Mouse (Mus musculus): ENCODE results near the gene Eif4g3. TPM values are rescaled to one million over a fixed set of nuclear protein-coding genes. Genes with fewer than 3 reads are reported as not detected.

The Eif4g3 gene
- polyA plus RNA-seq, 1 experiment from 2014 or later: 35.4 TPM

- Histone ChIP-seq H3K9me3 (ENCODE audit: control insufficient read depth, low read length) (no peaks in the 10 kb centered on the region), H3K4me3 (ENCODE audit: low read depth, low read length) (no peak overlapping the region), H3K27me3 (replicated peaks; ENCODE audit: control insufficient read depth, insufficient read depth, low read length) (no peaks in the 10 kb centered on the region), H3K9ac (ENCODE audit: low read depth, low read length) (no peak overlapping the region), H3K27ac (replicated peaks; ENCODE audit: low read depth, low read length) (no peak overlapping the region), H3K4me2 (ENCODE audit: low read depth, low read length) (no peak overlapping the region), H3K4me1 (ENCODE audit: control insufficient read depth, insufficient read depth, low read length) (no peaks in the 10 kb centered on the region), H3K36me3 (ENCODE audit: control insufficient read depth, insufficient read depth, low read length) (peaks cover 46% of the 10 kb centered on the region)
- ATAC-seq (ENCODE audit: low read depth): no peak
- 87% methylated on average over 11 of the region's 11 CpGs for WGBS
- no peak for DNase-seq (ENCODE audit: low spot score)
Observed at GRCm38 (mm10) chr4:138064882-138065592, 72.2 kb downstream of the Eif4g3 start.

DNA sequence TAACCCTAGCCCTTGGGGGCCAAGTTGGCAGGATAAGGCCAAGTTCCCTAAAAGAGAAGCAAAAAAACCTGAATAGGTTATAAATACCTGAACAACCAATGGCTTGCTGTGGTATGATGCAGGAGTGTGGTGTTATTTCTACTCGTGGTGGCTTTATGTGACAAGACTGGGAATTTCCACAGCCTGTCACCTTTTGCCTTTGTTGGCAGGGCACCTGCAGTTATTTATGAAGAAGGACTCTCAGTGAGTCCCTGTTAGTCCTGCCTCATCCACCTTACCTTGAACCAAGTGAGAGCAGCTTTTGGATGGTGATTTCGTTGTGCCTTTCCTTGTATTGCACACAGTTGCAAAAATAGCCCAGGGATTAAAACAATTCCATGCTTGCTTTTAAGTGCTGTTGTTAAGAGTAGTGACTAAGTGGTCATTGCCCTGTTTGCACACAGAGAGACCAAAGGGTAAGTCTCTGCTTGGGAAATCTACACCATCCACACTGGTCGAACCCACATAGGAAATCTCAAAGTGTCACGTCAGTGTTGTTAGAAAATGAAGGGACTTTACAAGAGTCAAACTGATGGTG is 72.9 kb downstream of the Eif4g3 start:
- DNase-seq (ENCODE audit: low spot score) (no peak), ATAC-seq (ENCODE audit: low read depth) (no peak)
- Histone ChIP-seq H3K27ac (replicated peaks; ENCODE audit: low read depth, low read length) (no peak overlapping the region), H3K36me3 (ENCODE audit: control insufficient read depth, insufficient read depth, low read length) (peaks cover 49% of the 10 kb centered on the region), H3K4me2 (ENCODE audit: low read depth, low read length) (no peak overlapping the region), H3K4me1 (ENCODE audit: control insufficient read depth, insufficient read depth, low read length) (no peaks in the 10 kb centered on the region), H3K27me3 (replicated peaks; ENCODE audit: control insufficient read depth, insufficient read depth, low read length) (no peaks in the 10 kb centered on the region), H3K4me3 (ENCODE audit: low read depth, low read length) (no peak overlapping the region), H3K9me3 (ENCODE audit: control insufficient read depth, low read length) (no peaks in the 10 kb centered on the region), H3K9ac (ENCODE audit: low read depth, low read length) (no peak overlapping the region)
- 82% methylated on average over 4 of the region's 4 CpGs for WGBS

- Histone ChIP-seq H3K36me3 (ENCODE audit: control insufficient read depth, insufficient read depth, low read length) (peaks cover 47% of the 10 kb centered on the region), H3K27me3 (replicated peaks; ENCODE audit: control insufficient read depth, insufficient read depth, low read length) (no peaks in the 10 kb centered on the region), H3K27ac (replicated peaks; ENCODE audit: low read depth, low read length) (no peak overlapping the region), H3K9ac (ENCODE audit: low read depth, low read length) (no peak overlapping the region), H3K4me2 (ENCODE audit: low read depth, low read length) (no peak overlapping the region), H3K9me3 (ENCODE audit: control insufficient read depth, low read length) (no peaks in the 10 kb centered on the region), H3K4me3 (ENCODE audit: low read depth, low read length) (no peak overlapping the region), H3K4me1 (ENCODE audit: control insufficient read depth, insufficient read depth, low read length) (no peaks in the 10 kb centered on the region)
- DNase-seq (ENCODE audit: low spot score) (no peak), ATAC-seq (ENCODE audit: low read depth) (no peak)
- WGBS: 87% methylated on average over 7 of the region's 7 CpGs
Observed at GRCm38 (mm10) chr4:138066421-138066820, 73.6 kb downstream of the Eif4g3 start.

DNA sequence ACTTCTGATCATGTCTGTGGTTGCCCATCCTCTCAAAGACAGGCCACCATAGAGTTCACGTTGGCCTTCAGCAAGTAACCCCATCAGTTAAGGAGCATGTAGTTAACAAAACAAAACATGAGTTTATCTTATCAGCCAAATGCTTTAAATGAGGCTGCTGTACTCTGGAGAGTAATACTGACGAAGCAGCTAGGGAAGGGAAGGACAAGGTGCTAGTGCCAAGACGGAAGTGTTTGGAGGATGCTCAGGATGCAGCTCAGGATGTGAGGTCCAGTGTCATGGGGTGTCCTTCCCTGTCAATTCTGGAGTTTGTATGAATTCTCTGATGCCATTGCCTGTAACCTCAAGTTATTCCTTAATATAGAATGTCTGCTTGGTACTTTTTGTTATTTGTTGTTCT is 75.0 kb downstream of the Eif4g3 start:
- no peak overlapping the region for H3K4me2 ChIP-seq (ENCODE audit: low read depth, low read length)
- H3K27ac ChIP-seq (replicated peaks; ENCODE audit: low read depth, low read length): no peak overlapping the region
- no peak for DNase-seq (ENCODE audit: low spot score)
- peaks cover 36% of the 10 kb centered on the region; the same call in 1 of the 2 replicates for H3K36me3 ChIP-seq (ENCODE audit: control insufficient read depth, insufficient read depth, low read length)
- no peak overlapping the region for H3K4me3 ChIP-seq (ENCODE audit: low read depth, low read length)
- 81% methylated on average over 3 of the region's 3 CpGs for WGBS
- H3K9ac ChIP-seq (ENCODE audit: low read depth, low read length): no peak overlapping the region
- no peaks in the 10 kb centered on the region for H3K27me3 ChIP-seq (replicated peaks; ENCODE audit: control insufficient read depth, insufficient read depth, low read length)
- no peak for ATAC-seq (ENCODE audit: low read depth)
- H3K4me1 ChIP-seq (ENCODE audit: control insufficient read depth, insufficient read depth, low read length): no peaks in the 10 kb centered on the region
- H3K9me3 ChIP-seq (ENCODE audit: control insufficient read depth, low read length): no peaks in the 10 kb centered on the region

DNA sequence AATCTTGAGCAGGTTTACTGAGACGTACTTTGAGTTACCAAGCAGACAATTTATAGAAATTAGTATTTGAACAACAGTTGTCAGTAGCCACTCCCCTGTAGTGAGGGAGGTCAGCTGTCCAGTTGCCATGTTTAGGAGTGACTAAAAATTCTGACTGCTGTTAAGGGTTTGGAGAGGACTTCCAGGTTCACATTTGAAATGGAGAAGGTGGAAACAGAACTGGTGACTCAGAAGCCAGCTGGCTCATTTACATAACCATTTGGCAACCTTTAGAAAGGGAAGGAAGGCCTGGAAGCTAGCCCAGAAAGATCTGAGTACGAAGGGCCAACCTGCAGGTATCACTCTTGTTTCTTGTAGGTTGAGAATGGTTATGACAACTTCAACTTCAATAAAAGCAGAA is 75.8 kb downstream of the Eif4g3 start:
- Histone ChIP-seq H3K9ac (ENCODE audit: low read depth, low read length) (no peak overlapping the region), H3K4me1 (ENCODE audit: control insufficient read depth, insufficient read depth, low read length) (peaks cover 3% of the 10 kb centered on the region; the same call in 1 of the 2 replicates), H3K9me3 (ENCODE audit: control insufficient read depth, low read length) (no peaks in the 10 kb centered on the region), H3K27ac (replicated peaks; ENCODE audit: low read depth, low read length) (no peak overlapping the region), H3K4me2 (ENCODE audit: low read depth, low read length) (no peak overlapping the region), H3K27me3 (replicated peaks; ENCODE audit: control insufficient read depth, insufficient read depth, low read length) (no peaks in the 10 kb centered on the region), H3K4me3 (ENCODE audit: low read depth, low read length) (no peak overlapping the region), H3K36me3 (ENCODE audit: control insufficient read depth, insufficient read depth, low read length) (peaks cover 31% of the 10 kb centered on the region; the same call in 1 of the 2 replicates)
- WGBS: 74% methylated on average over 2 of the region's 2 CpGs
- peak; percentile 64 for DNase-seq (ENCODE audit: low spot score)
- no peak for ATAC-seq (ENCODE audit: low read depth)

DNA sequence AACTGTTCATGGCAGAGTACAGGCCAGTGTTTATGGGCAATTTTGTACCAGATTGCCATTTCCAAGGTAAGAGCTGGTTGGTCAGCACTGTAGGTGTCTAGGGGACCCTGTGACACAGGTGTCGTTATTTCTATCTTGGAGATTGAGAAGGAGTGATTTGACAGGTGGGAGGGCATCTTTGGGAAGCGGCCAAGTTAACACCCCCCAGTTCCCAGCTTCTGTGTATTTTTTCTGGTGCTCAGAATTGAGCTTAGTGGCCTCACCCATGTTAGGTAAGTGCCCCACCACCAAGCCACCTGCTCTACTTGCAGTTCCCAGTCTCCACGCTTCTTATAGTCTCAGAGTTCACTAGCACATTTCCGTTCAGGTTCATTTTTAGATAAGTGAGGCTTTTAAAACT is 76.5 kb downstream of the Eif4g3 start:
- no peaks in the 10 kb centered on the region for H3K9me3 ChIP-seq (ENCODE audit: control insufficient read depth, low read length)
- ATAC-seq (ENCODE audit: low read depth) (no peak), DNase-seq (ENCODE audit: low spot score) (no peak)
- H3K4me3 ChIP-seq (ENCODE audit: low read depth, low read length): no peak overlapping the region
- WGBS: 86% methylated on average over 4 of the region's 4 CpGs
- H3K4me1 ChIP-seq (ENCODE audit: control insufficient read depth, insufficient read depth, low read length): peaks cover 4% of the 10 kb centered on the region; the same call in 1 of the 2 replicates
- peaks cover 24% of the 10 kb centered on the region; the same call in 1 of the 2 replicates for H3K36me3 ChIP-seq (ENCODE audit: control insufficient read depth, insufficient read depth, low read length)
- no peak overlapping the region for H3K9ac ChIP-seq (ENCODE audit: low read depth, low read length)
- no peak overlapping the region for H3K4me2 ChIP-seq (ENCODE audit: low read depth, low read length)
- H3K27me3 ChIP-seq (replicated peaks; ENCODE audit: control insufficient read depth, insufficient read depth, low read length): no peaks in the 10 kb centered on the region
- no peak overlapping the region for H3K27ac ChIP-seq (replicated peaks; ENCODE audit: low read depth, low read length)

GRCm38 (mm10) chr4:138071497-138071896 is 78.7 kb downstream of the Eif4g3 start:
- H3K9me3 ChIP-seq (ENCODE audit: control insufficient read depth, low read length): no peaks in the 10 kb centered on the region
- H3K4me1 ChIP-seq (ENCODE audit: control insufficient read depth, insufficient read depth, low read length): peaks cover 4% of the 10 kb centered on the region; the same call in 1 of the 2 replicates
- H3K9ac ChIP-seq (ENCODE audit: low read depth, low read length): no peak overlapping the region
- 68% methylated on average over 6 of the region's 6 CpGs for WGBS
- no peaks in the 10 kb centered on the region for H3K27me3 ChIP-seq (replicated peaks; ENCODE audit: control insufficient read depth, insufficient read depth, low read length)
- H3K36me3 ChIP-seq (ENCODE audit: control insufficient read depth, insufficient read depth, low read length): peaks cover 19% of the 10 kb centered on the region; the same call in 1 of the 2 replicates
- DNase-seq (ENCODE audit: low spot score): no peak
- no peak overlapping the region for H3K4me3 ChIP-seq (ENCODE audit: low read depth, low read length)
- H3K27ac ChIP-seq (replicated peaks; ENCODE audit: low read depth, low read length): no peak overlapping the region
- no peak overlapping the region for H3K4me2 ChIP-seq (ENCODE audit: low read depth, low read length)
- ATAC-seq (ENCODE audit: low read depth): no peak

GRCm38 (mm10) chr4:138073086-138073485 is 80.3 kb downstream of the Eif4g3 start:
- ATAC-seq (ENCODE audit: low read depth) (no peak), DNase-seq (ENCODE audit: low spot score) (no peak)
- Histone ChIP-seq H3K9me3 (ENCODE audit: control insufficient read depth, low read length) (no peaks in the 10 kb centered on the region), H3K27me3 (replicated peaks; ENCODE audit: control insufficient read depth, insufficient read depth, low read length) (no peaks in the 10 kb centered on the region), H3K9ac (ENCODE audit: low read depth, low read length) (no peak overlapping the region), H3K36me3 (ENCODE audit: control insufficient read depth, insufficient read depth, low read length) (peaks cover 17% of the 10 kb centered on the region), H3K4me3 (ENCODE audit: low read depth, low read length) (no peak overlapping the region), H3K27ac (replicated peaks; ENCODE audit: low read depth, low read length) (no peak overlapping the region), H3K4me1 (ENCODE audit: control insufficient read depth, insufficient read depth, low read length) (peaks cover 4% of the 10 kb centered on the region; the same call in 1 of the 2 replicates), H3K4me2 (ENCODE audit: low read depth, low read length) (no peak overlapping the region)
- 93% methylated on average over 11 of the region's 11 CpGs for WGBS

GRCm38 (mm10) chr4:138073531-138073930 is 80.7 kb downstream of the Eif4g3 start:
- ATAC-seq (ENCODE audit: low read depth) (no peak), DNase-seq (ENCODE audit: low spot score) (no peak)
- Histone ChIP-seq H3K4me2 (ENCODE audit: low read depth, low read length) (no peak overlapping the region), H3K4me1 (ENCODE audit: control insufficient read depth, insufficient read depth, low read length) (peaks cover 4% of the 10 kb centered on the region; the same call in 1 of the 2 replicates), H3K9ac (ENCODE audit: low read depth, low read length) (no peak overlapping the region), H3K27ac (replicated peaks; ENCODE audit: low read depth, low read length) (no peak overlapping the region), H3K27me3 (replicated peaks; ENCODE audit: control insufficient read depth, insufficient read depth, low read length) (no peaks in the 10 kb centered on the region), H3K36me3 (ENCODE audit: control insufficient read depth, insufficient read depth, low read length) (peaks cover 19% of the 10 kb centered on the region), H3K4me3 (ENCODE audit: low read depth, low read length) (no peak overlapping the region), H3K9me3 (ENCODE audit: control insufficient read depth, low read length) (no peaks in the 10 kb centered on the region)
- 83% methylated on average over 7 of the region's 7 CpGs for WGBS
